Mouse (Mus musculus): ENCODE measurements around the gene Sh3d19.

The Sh3d19 gene

GRCm38 (mm10) chr3:85970742-85971598, at the start of gene Sh3d19:
Sh3d19 (plus strand) TSS chr3:85971109.
- peak; percentile 95 for ATAC-seq (ENCODE audit: low TSS enrichment)

- no peak for ATAC-seq (ENCODE audit: low TSS enrichment)
Observed at GRCm38 (mm10) chr3:85922331-85922730, 48.6 kb upstream of the Sh3d19 start.

- ATAC-seq (ENCODE audit: low TSS enrichment), result no peak
Observed at GRCm38 (mm10) chr3:85923343-85923742, 47.6 kb upstream of the Sh3d19 start.

GRCm38 (mm10) chr3:85923954-85924945, 46.7 kb upstream of the Sh3d19 start:
- peak; percentile 86 for ATAC-seq (ENCODE audit: low TSS enrichment)

GRCm38 (mm10) chr3:85927296-85927695, 43.6 kb upstream of the Sh3d19 start:
- ATAC-seq (ENCODE audit: low TSS enrichment), result no peak

GRCm38 (mm10) chr3:85928140-85928611, 42.7 kb upstream of the Sh3d19 start:
- ATAC-seq (ENCODE audit: low TSS enrichment), result peak; percentile 80

GRCm38 (mm10) chr3:85929711-85930110, 41.2 kb upstream of the Sh3d19 start:
- no peak for ATAC-seq (ENCODE audit: low TSS enrichment)

GRCm38 (mm10) chr3:85930671-85931255, 40.1 kb upstream of the Sh3d19 start:
- no peak for ATAC-seq (ENCODE audit: low TSS enrichment)

- ATAC-seq (ENCODE audit: low TSS enrichment), result no peak
Observed at GRCm38 (mm10) chr3:85931859-85932258, 39.0 kb upstream of the Sh3d19 start.

GRCm38 (mm10) chr3:85933586-85933985, 37.3 kb upstream of the Sh3d19 start:
- ATAC-seq (ENCODE audit: low TSS enrichment), result no peak

GRCm38 (mm10) chr3:85950914-85951313, 20.0 kb upstream of the Sh3d19 start:
- no peak for ATAC-seq (ENCODE audit: low TSS enrichment)

- ATAC-seq (ENCODE audit: low TSS enrichment), result no peak
Observed at GRCm38 (mm10) chr3:85952696-85953283, 18.1 kb upstream of the Sh3d19 start.

GRCm38 (mm10) chr3:85955269-85955668, 15.6 kb upstream of the Sh3d19 start:
- ATAC-seq (ENCODE audit: low TSS enrichment), result no peak

- ATAC-seq (ENCODE audit: low TSS enrichment), result no peak
Observed at GRCm38 (mm10) chr3:85955704-85956103, 15.2 kb upstream of the Sh3d19 start.

GRCm38 (mm10) chr3:85959669-85960068, 11.2 kb upstream of the Sh3d19 start:
- no peak for ATAC-seq (ENCODE audit: low TSS enrichment)

GRCm38 (mm10) chr3:85961134-85961533, 9.8 kb upstream of the Sh3d19 start:
- peak; percentile 62; the same call in 1 of the 2 replicates for ATAC-seq (ENCODE audit: low TSS enrichment)

- ATAC-seq (ENCODE audit: low TSS enrichment), result no peak
Observed at GRCm38 (mm10) chr3:85965479-85965878, 5.4 kb upstream of the Sh3d19 start.

- ATAC-seq (ENCODE audit: low TSS enrichment), result no peak
Observed at GRCm38 (mm10) chr3:85969040-85969439, 1.9 kb upstream of the Sh3d19 start.

- no peak for ATAC-seq (ENCODE audit: low TSS enrichment)
Observed at GRCm38 (mm10) chr3:85971599-85971975, 678 bp downstream of the Sh3d19 start.

GRCm38 (mm10) chr3:85973376-85974140, 2.6 kb downstream of the Sh3d19 start:
- ATAC-seq (ENCODE audit: low TSS enrichment), result no peak

- ATAC-seq (ENCODE audit: low TSS enrichment), result no peak
Observed at GRCm38 (mm10) chr3:85974451-85974850, 3.5 kb downstream of the Sh3d19 start.

Data from frontal cortex, adult (tissue).